Mouse (Mus musculus): ENCODE measurements around the gene Pax2. TPM values are rescaled to one million over a fixed set of nuclear protein-coding genes. Genes with fewer than 3 reads are reported as not detected.

The Pax2 gene
- polyA plus RNA-seq, 1 experiment from 2014 or later: 1.00 TPM

DNA sequence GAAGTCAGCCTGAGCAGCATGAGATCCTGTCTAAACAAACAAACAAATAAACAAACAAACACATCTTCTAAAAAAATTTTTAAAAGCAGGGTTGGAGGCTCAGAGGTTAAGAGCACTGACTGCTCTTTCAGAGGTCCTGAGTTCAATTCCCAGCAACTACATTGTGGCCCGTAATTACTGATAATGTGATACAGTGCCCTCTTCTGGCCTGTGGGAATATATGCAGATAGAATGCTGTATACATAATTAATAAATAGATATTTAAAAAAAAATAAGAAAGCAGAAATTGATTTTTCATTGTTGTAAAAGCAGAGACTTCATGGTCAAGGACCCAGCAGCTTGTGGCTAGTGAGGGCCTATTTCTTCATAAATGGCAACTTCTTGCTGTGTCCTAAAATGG, 119.9 kb downstream of the Pax2 start:
- WGBS: 89% methylated on average over 1 of the region's 1 CpGs
- no peak for DNase-seq (ENCODE audit: low spot score)

DNA sequence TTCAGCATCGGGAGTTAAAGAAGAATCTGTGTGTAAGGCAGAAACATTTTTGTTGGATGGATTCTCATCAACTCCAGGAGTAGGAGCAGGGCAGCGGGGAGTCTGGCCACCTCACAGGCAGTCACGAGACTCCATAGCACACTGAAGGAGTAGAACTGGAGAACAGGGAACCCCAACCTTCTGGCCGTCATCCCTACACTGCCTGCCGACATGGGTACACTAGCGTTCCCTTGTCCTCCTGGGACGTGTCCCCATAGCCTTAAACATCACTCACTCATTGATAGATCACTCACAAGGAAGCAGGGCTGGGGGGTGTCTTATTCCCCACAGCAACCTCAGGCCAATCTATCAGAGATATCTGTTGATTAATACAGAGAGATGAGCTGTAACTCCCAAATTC, 120.7 kb downstream of the Pax2 start:
- Histone ChIP-seq H3K36me3 (replicated peaks) (no peaks in the 10 kb centered on the region), H3K27ac (replicated peaks) (no peak overlapping the region), H3K27me3 (replicated peaks; ENCODE audit: low read depth, poor library complexity, severe bottlenecking) (peaks cover 79% of the 10 kb centered on the region), H3K9me3 (no peaks in the 10 kb centered on the region), H3K4me1 (peaks cover 10% of the 10 kb centered on the region; the same call in 1 of the 2 replicates), H3K4me3 (no peak overlapping the region)
- DNase-seq (ENCODE audit: low spot score): no peak
- WGBS: 90% methylated on average over 7 of the region's 7 CpGs

More for the DNA sequence above, 119.9 kb downstream of the Pax2 start:
- Histone ChIP-seq H3K9me3 (no peaks in the 10 kb centered on the region), H3K4me1 (peaks cover 7% of the 10 kb centered on the region; the same call in 1 of the 2 replicates), H3K27me3 (replicated peaks; ENCODE audit: low read depth, poor library complexity, severe bottlenecking) (peaks cover 79% of the 10 kb centered on the region), H3K36me3 (replicated peaks) (no peaks in the 10 kb centered on the region), H3K27ac (replicated peaks) (no peak overlapping the region), H3K4me3 (no peak overlapping the region)

DNA sequence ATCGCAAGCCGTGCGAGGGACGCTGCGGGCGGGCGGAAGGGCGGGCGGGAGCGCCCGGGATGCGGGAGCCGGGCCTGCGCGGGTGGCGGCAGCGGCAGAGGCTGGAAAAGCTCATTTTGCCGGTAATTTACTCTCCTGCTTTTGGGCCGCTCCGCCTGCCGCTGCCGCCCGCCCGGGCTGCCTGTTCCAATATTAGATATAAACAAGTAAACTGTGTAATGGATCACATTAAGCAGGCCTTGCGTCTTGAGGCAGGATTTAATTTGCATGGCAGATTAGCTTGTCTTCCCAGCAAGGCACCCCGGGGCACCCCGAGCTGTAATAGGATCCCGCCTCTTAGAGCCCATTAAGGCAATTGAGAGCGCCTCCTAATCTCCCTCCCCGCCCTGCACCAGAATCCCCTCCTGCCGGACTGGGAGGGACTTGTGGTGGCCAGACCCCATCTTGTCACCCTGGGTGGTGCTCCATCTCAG, 126.7 kb downstream of the Pax2 start:
- Histone ChIP-seq H3K4me3 (peak overlapping the region; percentile 53), H3K27me3 (replicated peaks; ENCODE audit: low read depth, poor library complexity, severe bottlenecking) (peaks cover 90% of the 10 kb centered on the region), H3K36me3 (replicated peaks) (no peaks in the 10 kb centered on the region), H3K4me1 (peaks cover 43% of the 10 kb centered on the region), H3K9me3 (no peaks in the 10 kb centered on the region), H3K27ac (replicated peaks) (peak overlapping the region; percentile 68)
- under 1% methylated on average over 31 of the region's 31 CpGs for WGBS
- DNase-seq (ENCODE audit: low spot score): peak; percentile 79

DNA sequence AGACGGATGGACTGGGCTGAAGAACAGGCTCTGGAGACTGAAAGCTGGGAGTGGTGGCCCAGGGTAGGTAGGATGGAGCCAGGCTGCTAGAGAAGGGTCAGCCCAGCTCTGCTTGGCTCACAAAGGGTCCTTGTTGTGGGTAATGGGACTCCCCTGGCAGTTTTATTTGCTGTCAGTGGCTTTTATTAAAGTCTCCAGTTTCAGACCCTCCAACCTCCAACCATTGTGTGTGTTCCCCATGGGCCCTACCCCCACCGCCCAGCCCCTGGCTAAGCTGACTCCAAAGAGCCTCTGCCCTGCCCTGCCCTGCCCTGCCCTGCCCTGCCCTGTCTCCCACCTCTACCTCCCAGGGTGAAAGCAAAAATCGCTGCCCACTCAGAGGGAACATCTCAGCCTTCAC, 128.5 kb downstream of the Pax2 start:
- H3K4me1 ChIP-seq: peaks cover 51% of the 10 kb centered on the region
- H3K27ac ChIP-seq (replicated peaks): 0 out of 2 replicates have a peak overlapping the region, but pooled peaks have one; percentile 2
- DNase-seq (ENCODE audit: low spot score): no peak
- 9% methylated on average over 3 of the region's 3 CpGs for WGBS
- no peaks in the 10 kb centered on the region for H3K9me3 ChIP-seq
- peaks cover 95% of the 10 kb centered on the region for H3K27me3 ChIP-seq (replicated peaks; ENCODE audit: low read depth, poor library complexity, severe bottlenecking)
- H3K4me3 ChIP-seq: no peak overlapping the region
- H3K36me3 ChIP-seq (replicated peaks): no peaks in the 10 kb centered on the region

DNA sequence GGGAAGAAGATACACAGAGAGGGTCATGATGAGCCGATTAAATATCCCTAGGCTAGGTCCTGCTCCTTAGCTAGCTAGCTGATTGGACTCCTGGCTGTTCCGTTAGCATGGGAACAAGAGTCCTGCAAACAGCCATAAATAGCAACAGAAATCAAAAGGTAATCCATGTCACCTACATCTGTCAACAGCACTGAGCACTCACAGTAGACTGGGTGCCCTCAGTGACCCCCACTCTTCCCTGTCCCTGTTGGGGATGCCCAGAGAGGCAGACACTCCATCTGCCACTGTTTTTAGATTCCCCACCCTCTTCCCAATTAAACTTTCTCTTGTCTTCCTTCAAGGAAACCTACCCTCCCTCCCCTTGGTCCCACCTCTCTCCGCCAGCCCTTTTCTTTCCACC, 130.6 kb downstream of the Pax2 start:
- Histone ChIP-seq H3K4me1 (peaks cover 62% of the 10 kb centered on the region), H3K9me3 (no peaks in the 10 kb centered on the region), H3K27me3 (replicated peaks; ENCODE audit: low read depth, poor library complexity, severe bottlenecking) (peaks cover 95% of the 10 kb centered on the region), H3K4me3 (no peak overlapping the region), H3K36me3 (replicated peaks) (no peaks in the 10 kb centered on the region), H3K27ac (replicated peaks) (no peak overlapping the region)
- DNase-seq (ENCODE audit: low spot score): no peak
- 14% methylated on average over 3 of the region's 3 CpGs for WGBS

Small RNA genes within 50 kb of the gene (microRNA-seq; reads per million reads assigned to microRNA genes)
- not detected for gene Mir6405

Other genes starting within 250 kb of the Pax2 start
- gene Sec31b, start 210.2 kb upstream of the Pax2 start, polyA plus RNA-seq (2016; fragmentation: Nextera tagmentation; extraction: Ambion mirVana): 0.66 and 0.97 TPM in 2 replicates
- not detected in 2 replicates for gene Gm20538, start 203.2 kb upstream of the Pax2 start, polyA plus RNA-seq (2016; fragmentation: Nextera tagmentation; extraction: Ambion mirVana)
- 645 and 648 TPM in 2 replicates for gene Ndufb8, start 200.6 kb upstream of the Pax2 start, polyA plus RNA-seq (2016; fragmentation: Nextera tagmentation; extraction: Ambion mirVana)
- gene Hif1an, start 193.2 kb upstream of the Pax2 start, polyA plus RNA-seq (2016; fragmentation: Nextera tagmentation; extraction: Ambion mirVana): 48.7 and 52.2 TPM in 2 replicates
- 56.3 and 57.8 TPM in 2 replicates for gene Slf2, start 175.1 kb downstream of the Pax2 start, polyA plus RNA-seq (2016; fragmentation: Nextera tagmentation; extraction: Ambion mirVana)
- 3.7 and 4.8 TPM in 2 replicates for gene Sema4g, start 233.1 kb downstream of the Pax2 start, polyA plus RNA-seq (2016; fragmentation: Nextera tagmentation; extraction: Ambion mirVana)
- 40.9 and 41.8 TPM in 2 replicates for gene Twnk, start 249.6 kb downstream of the Pax2 start, polyA plus RNA-seq (2016; fragmentation: Nextera tagmentation; extraction: Ambion mirVana)

Measured in embryonic facial prominence, embryonic 10.5 days (tissue).